Mouse (Mus musculus): ENCODE results near the gene Gpatch3.

DNA sequence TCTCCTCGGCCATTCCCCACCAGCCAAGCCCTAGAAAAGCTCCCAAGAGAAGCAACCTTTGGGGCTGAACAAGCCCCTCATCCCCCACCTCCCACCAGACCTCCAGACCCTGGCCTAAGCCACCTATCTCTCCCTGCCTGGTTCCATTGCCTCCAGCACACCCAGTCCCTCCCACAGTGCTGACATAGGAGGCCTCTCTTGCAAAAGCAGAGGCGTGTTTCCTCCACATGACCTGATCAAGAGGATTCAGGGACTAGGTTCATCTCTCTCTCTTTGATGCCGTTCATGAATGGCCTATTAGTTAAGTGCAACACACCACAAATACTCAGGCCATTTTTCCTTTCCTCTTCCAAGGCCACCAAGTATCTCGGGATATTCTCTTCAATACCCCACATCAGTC, 14.7 kb upstream of the Gpatch3 start:
- TF ChIP-seq CTCF (IDR thresholded peaks at IDR 0.05; ENCODE audit: borderline replicate concordance, control insufficient read depth, extremely low read depth, insufficient read depth, low read length, poor library complexity) = no peak
- TF ChIP-seq POLR2A (IDR thresholded peaks at IDR 0.05; ENCODE audit: control insufficient read depth, extremely low read depth, insufficient read depth, low read length, poor library complexity) = no peak
